ENCODE assay signal across 8 mouse cellular contexts in the genomic region with DNA sequence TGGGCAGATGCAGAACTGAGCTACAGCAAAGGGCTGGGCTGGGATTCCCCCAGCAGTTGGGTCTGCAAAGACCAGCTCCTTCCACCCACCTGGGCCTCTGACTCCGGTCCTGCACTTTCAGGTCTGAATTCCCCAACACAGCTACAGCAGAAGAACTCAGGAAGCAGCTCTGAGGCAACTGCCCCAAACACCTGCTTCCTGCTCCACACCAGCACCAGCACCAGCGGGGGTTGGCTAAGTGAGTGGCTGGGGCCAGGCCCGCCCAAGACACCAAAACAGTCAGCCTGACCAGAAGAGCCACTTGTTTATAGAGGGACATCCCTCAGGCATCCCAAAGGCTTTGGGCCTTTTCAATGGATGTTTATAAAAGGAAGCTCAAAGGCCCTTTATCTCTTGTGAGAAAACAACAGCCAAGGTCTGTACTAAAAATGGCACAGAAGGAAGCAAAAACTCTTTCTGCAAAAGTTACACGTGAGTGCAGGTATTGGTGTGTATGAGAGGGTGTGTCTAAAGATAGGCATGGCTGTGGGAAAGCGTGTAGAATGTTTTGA. TPM values are rescaled to one million over a fixed set of nuclear protein-coding genes. Genes with fewer than 3 reads are reported as not detected.
DNase-seq lines count a peak whose midpoint lies in the region; ATAC-seq and TF ChIP-seq lines count a peak whose summit lies in the region.

No protein-coding gene starts in this region.

- no peak for DNase-seq in kidney, adult 18-20 months
- DNase-seq in spleen, postnatal 14 days (ENCODE audit: low spot score in 2 of 2): peak; percentile 40 to 53
- no peak for DNase-seq in urinary bladder, adult 2 months (ENCODE audit: low spot score)
- no peak for DNase-seq in embryo, embryonic 10 days (ENCODE audit: low spot score)
- DNase-seq in urinary bladder, adult 18-20 months (ENCODE audit: low spot score in 2 of 2): no peak

- H3K27me3 ChIP-seq in kidney, embryonic 14.5 days (ENCODE audit: control insufficient read depth, insufficient read depth, low read length): no peaks in the 10 kb centered on the region
- H3K27me3 ChIP-seq in liver, embryonic 15.5 days: peaks cover 3% of the 10 kb centered on the region; the same call in 1 of the 2 replicates

- WGBS in kidney, embryonic 14.5 days: 58% methylated on average over 5 of the region's 5 CpGs
- WGBS in liver, embryonic 15.5 days (ENCODE audit: insufficient replicate concordance): 11% methylated on average over 5 of the region's 5 CpGs

- 0 out of 2 replicates have a peak, but pooled peaks cover 4% of the 10 kb centered on the region for H3K4me1 ChIP-seq in kidney, embryonic 14.5 days (ENCODE audit: control insufficient read depth, insufficient read depth, low read length)
- H3K4me1 ChIP-seq in cortical plate, adult 2 months (ENCODE audit: control insufficient read depth, insufficient read depth, low read length): no peaks in the 10 kb centered on the region
- H3K4me1 ChIP-seq in liver, embryonic 15.5 days (replicated peaks): peaks cover 21% of the 10 kb centered on the region

- no peak for TF ChIP-seq CTCF in cortical plate, adult 2 months (IDR thresholded peaks at IDR 0.05; ENCODE audit: extremely low read depth, insufficient read depth, low read length)

- no peaks in the 10 kb centered on the region for H3K9me3 ChIP-seq in kidney, embryonic 14.5 days (ENCODE audit: control insufficient read depth, low read length)
- no peaks in the 10 kb centered on the region for H3K9me3 ChIP-seq in liver, embryonic 15.5 days (replicated peaks)

- TF ChIP-seq POLR2A in cortical plate, adult 2 months (IDR thresholded peaks at IDR 0.05; ENCODE audit: extremely low read depth, insufficient read depth, low read length): no peak

- ATAC-seq in kidney, embryonic 14.5 days (ENCODE audit: low FRiP score, low TSS enrichment): 0 out of 2 replicates have a peak, but pooled peaks have one; percentile 19
- peak; percentile 17; the same call in 1 of the 2 replicates for ATAC-seq in liver, embryonic 15.5 days (ENCODE audit: insufficient read depth)

- H3K9ac ChIP-seq in kidney, embryonic 14.5 days (ENCODE audit: low read depth, low read length): no peak overlapping the region
- no peak overlapping the region for H3K9ac ChIP-seq in liver, embryonic 15.5 days

- H3K4me3 ChIP-seq in kidney, embryonic 14.5 days (ENCODE audit: low read length): no peak overlapping the region
- H3K4me3 ChIP-seq in cortical plate, adult 2 months (ENCODE audit: insufficient read depth, low read length): no peak overlapping the region
- H3K4me3 ChIP-seq in liver, embryonic 15.5 days (replicated peaks): peak overlapping the region; percentile 9; the same call in 1 of the 2 replicates

- H3K27ac ChIP-seq in kidney, embryonic 14.5 days (ENCODE audit: low read depth, low read length): peak overlapping the region; percentile 24; the same call in 1 of the 2 replicates
- peak overlapping the region; percentile 30; the same call in 1 of the 2 replicates for H3K27ac ChIP-seq in cortical plate, adult 2 months (ENCODE audit: insufficient read depth, low read length)
- peak overlapping the region; percentile 64 for H3K27ac ChIP-seq in liver, embryonic 15.5 days (replicated peaks)

- no peaks in the 10 kb centered on the region for H3K36me3 ChIP-seq in kidney, embryonic 14.5 days (ENCODE audit: control insufficient read depth, insufficient read depth, low read length)
- no peaks in the 10 kb centered on the region for H3K36me3 ChIP-seq in liver, embryonic 15.5 days (replicated peaks)

- H3K4me2 ChIP-seq in kidney, embryonic 14.5 days (replicated peaks; ENCODE audit: low read depth, low read length): no peak overlapping the region
- H3K4me2 ChIP-seq in liver, embryonic 15.5 days: peak overlapping the region; percentile 32; the same call in 1 of the 2 replicates

RNA-seq across cellular contexts. Expression of a gene that starts 9.0 kb away (rescaled TPM):
- 5.3 and 9.9 TPM in 2 replicates for polyA plus RNA-seq in kidney, embryonic 14.5 days (2014; fragmentation: Nextera tagmentation; extraction: Ambion mirVana)
- 32.6 and 35.9 TPM in 2 replicates for polyA plus RNA-seq in cortical plate, adult 2 months (2012; rRNA removed)
- polyA plus RNA-seq in liver, embryonic 15.5 days (2015; fragmentation: Nextera tagmentation; extraction: Ambion mirVana): 2.8 and 2.9 TPM in 2 replicates
- polyA plus RNA-seq in urinary bladder, adult 2 months (2012; rRNA removed): 6.6 and 13.8 TPM in 2 replicates

Comparison
In these comparisons a context has a peak if more than half of its experiments do, and no peak if none do; other contexts are left out.
1. DNase-seq: peak in spleen, postnatal 14 days (2 of 2); none in kidney, adult 18-20 months (single experiment), urinary bladder, adult 2 months (single experiment), embryo, embryonic 10 days (single experiment) and urinary bladder, adult 18-20 months (0 of 2).
2. Peak in every context shown above with its lines, with median percentiles within 50 percentile points of each other: H3K27ac ChIP-seq.